Mouse (Mus musculus) urinary bladder, adult 18-20 months (tissue): ENCODE measurements around the gene Coro2b.
A peak's percentile ranks its signal among the peaks of the same experiment; 100 is the strongest.

Source experiments
- DNase-seq, 2 experiments: peaks; one replicate each; pipeline ENCODE4 v3.0.0; 2022; ENCODE audit warnings: low spot score in 2 of 2, mixed read lengths in 2 of 2

Gene Coro2b

DNA sequence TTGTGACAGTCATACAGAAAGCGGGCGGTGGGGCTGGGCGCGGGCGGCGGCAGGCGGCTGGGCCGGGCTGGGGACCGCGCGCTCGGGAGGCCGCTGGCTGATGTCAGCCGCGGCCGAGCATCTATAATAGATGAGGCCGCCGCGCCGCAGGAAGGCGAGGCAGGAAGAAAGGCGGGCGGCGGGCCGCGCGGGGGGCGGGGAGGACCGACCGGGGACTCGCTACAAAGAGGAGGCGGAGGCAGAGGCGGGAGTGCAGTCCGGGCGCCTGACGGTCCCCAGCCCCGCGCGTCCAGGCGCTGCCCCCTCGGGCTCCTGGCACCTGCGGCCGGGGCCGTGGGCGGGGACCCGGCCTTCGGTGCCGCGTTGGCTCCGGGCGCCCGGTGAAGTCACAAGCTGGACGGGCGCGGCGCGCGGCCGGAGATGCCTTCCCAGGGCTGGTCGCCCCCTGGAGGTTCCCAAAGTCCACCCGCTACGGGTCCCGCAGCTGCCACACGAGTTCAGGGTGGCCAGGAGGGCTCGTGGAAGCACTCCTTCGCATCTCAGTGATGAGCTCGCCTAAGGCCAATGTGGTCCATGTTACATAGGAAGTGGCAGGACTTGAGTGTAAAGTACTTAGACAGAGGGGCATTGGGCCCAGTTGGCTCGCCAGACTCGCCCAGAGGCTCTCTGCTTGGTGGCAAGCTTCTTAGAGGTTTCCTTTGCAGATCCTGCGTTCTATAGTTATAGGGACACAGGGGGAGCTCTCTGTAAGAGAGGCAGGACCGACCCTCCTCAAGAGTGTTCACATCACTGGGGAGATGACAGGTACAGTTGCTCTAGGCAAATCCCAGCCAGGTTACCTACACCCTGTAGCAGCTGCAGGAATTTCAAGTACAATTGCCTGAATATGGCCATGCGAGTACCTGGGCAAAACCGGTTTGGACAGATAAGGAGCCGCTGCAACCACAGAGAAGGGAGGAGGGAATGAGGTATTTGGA, at the start of gene Coro2b:
Gene Coro2b (minus strand): TSS at position 390 of the 977 bp plus-strand sequence.
- DNase-seq: peak; percentile 45 to 64

DNA sequence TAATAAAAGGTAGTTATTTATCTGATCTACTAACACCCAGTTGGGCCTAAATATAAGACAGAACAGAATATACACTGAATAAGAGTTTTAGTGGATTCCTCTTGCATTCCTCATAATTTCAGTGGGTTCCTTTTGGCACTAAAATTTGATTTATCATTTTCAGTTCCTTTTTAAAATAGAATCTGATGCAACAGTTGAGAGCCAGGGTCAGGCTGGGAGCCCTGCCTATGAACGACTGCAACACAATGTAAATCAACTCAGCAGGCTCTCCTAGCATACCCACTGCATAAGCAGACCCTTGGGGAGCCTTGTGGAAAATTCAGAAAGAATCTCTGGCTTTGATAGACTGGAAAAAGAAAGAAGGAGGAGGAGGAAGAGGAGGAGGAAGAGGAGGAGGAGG, 40.7 kb upstream of the Coro2b start:
- DNase-seq: no peak

DNA sequence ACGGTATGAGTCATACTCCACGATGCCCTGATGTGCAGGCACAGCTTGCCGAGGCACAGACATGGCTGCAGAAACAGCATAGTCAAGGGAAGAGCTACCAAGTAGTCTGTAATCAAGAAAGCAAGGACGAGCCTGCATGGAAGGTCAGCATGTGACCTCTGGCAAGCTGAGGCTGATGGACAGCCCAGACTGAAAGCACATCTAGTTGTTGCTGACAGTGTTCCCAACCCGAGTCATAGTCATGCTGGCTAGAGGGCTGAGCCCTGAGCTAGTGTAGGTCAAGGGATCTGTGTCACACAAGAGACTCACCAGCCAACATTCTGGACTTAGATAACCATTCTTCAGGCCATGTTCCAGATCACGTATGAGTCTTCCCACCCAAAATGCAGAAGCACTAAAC, 32.3 kb upstream of the Coro2b start:
- no peak for DNase-seq

DNA sequence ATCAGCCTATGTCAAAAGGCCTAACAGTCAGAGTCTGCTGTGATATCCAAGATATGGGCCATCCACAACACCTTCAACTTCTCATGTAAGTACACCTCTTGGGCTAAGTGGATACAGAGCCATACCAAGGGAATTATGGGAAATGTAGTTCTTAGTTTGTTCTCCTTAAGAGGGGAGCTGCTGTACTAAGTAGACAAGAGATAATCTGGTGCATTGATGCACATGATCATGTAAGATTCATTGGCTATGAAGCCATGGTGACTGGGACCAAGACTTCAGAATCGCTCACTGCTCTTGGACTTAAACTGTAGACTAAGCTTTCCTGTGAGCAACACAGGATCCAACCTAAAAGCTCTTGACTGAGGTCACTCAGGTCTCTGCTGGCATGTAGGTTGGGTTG, 31.0 kb upstream of the Coro2b start:
- no peak for DNase-seq

DNA sequence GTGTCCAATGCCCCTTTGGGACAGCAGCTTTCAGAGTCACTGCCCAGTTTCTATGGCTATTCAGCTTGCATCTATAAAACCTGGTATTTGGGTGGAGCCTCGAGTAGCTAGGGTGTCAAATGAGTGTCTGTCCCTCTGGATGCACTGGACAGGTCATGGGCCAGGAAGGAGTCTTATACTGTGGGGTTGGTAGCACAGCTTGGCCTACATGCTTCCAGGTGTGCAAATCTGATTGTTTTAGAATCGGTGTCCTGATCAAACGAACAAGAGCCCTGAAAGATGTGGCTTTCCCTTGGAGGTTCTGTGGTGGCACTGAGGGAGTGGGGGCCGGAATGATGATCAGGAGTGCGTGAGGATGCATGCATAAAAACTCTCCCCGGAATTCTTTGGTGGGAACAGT, 25.4 kb upstream of the Coro2b start:
- no peak for DNase-seq

DNA sequence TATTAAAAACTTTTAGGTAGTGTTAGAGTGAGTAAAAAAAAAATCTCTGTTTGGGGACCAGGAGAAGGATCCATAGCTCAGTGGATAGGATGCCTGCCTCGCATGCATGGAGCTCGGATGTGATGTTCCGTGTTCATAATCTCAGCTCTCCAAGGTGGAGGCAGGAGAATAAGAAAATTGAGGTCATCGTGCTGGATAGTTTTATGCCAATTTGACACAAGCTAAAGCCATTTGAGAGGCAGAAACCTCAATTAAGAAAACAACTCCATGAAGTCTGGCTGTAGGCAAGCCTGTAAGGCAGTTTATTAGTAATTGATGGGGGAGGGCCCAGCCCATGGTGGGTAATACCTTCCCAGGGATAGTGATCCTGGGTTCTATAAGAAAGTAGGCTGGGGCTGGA, 23.6 kb upstream of the Coro2b start:
- no peak for DNase-seq

DNA sequence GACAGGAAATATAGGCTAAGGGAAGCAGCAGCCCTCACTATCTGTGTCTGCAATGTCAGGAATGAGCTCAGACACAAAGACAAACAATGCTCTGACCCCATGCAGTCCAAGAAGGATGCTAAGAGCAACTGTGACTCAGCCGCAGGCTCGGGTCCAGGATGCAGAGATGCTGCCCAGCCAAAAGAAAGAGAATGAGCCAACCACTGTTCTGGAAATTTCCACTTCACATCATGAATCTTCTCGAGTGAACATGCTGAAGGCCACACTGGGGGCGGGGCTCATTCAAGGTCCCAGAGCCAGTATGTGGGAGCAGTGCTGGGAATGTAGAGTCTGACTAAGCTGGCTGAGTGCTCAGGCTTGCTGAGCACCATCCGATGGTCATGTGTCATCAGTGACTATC, 23.2 kb upstream of the Coro2b start:
- peak; percentile 16 to 80 for DNase-seq

DNA sequence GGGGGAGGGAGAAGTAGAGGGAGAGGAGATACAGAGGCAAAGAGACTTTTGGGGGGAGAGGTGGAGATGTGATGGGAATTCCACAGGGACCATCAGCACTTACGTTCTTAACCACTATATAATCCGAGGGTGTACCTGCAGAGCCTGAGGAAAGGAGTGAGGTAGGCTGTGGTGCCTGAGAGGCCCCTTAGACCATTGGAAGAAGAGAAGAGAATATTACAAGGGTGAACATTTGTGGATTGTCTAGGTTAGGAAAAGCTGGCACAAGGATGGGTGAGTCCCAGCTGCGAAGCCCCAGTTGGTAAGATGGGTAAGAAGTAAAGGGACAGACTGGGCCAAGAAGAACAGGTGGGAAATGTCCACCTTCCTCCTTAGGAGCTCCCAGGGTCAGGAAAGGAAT, 22.6 kb upstream of the Coro2b start:
- no peak for DNase-seq

DNA sequence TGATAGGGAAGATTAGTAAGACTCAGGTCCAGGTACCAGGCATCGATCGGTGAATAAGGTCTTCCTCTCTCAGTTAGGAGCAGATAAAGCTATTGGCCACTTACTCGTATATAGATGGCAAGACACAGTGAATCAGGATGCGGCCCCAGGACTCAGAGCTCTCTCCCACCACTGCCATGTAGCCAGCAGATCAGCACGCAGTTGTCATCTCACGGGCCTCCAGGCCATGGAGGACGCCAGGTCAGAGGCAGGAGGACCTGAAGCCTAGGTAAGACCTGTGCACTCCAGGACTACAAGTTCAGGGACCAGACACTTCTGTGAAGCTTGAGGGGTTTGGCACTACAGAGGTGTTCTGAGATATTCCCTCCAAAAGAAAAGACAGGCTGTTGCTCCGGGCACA, 21.2 kb upstream of the Coro2b start:
- DNase-seq: no peak

DNA sequence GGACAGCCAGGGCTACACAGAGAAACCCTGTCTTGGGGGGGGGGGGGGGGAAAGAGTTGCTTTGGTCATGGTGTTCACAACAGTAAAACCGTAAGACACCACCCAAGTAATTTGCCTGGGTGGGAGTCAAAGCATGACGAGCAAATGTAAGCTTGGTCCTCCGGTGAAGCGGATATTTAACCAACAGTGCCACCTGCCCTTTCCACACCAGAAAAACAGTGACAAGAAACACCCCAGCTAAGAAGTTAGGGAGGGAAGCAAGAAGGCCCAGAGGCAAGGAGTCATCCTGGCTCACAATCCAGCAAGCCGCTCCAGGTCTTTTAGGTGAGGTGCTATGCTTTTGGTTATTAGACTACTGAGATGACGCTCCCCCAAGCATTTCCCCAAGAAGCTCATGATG, 19.9 kb upstream of the Coro2b start:
- no peak for DNase-seq

DNA sequence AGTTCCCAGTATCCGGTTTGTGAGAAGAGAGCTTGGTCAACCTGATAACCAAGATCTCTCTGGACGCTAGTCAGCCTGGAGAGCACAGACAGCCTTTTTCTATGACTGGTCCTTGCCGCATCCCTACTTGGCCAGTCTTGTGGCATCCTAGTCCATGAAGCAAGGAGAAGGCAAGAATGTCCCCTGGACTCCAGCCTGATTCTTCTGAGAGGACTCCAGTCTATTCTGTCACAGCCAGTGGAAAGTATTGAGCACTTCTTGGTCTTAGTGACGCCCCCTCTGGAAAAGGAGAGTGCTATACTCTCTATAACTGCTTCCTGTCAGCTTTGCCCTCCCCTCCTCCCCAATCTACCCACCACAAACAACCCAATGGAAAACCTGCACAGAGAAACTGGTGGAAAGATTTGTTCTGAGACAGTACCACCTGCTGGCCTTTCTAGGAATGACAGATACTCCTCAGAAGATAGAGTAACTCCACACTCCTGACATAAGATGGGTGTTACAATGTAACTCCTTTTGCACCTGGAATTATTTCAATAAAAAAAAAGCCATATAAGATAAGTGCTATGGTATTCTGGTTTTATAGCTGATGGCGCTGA, 18.5 kb upstream of the Coro2b start:
- DNase-seq: no peak

DNA sequence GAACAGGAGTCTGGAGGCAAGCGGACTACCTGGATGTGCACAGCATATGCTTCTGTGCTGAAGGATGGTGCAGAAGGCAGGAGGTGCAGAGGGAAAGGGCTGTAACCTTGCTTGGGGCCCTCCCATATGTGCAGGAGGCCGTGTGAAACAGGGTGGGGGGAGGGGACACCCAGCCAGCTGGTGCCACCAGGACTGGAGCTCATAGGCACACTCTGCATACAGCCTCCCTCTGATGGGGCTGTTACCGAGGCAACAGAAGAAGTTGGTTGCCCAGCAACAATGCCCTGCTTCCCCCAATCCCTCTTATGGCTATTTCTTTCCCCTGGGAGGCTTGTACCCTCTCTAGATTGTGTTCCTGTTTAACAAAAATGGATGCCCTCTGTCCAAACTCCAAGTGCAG, 17.8 kb upstream of the Coro2b start:
- no peak for DNase-seq

DNA sequence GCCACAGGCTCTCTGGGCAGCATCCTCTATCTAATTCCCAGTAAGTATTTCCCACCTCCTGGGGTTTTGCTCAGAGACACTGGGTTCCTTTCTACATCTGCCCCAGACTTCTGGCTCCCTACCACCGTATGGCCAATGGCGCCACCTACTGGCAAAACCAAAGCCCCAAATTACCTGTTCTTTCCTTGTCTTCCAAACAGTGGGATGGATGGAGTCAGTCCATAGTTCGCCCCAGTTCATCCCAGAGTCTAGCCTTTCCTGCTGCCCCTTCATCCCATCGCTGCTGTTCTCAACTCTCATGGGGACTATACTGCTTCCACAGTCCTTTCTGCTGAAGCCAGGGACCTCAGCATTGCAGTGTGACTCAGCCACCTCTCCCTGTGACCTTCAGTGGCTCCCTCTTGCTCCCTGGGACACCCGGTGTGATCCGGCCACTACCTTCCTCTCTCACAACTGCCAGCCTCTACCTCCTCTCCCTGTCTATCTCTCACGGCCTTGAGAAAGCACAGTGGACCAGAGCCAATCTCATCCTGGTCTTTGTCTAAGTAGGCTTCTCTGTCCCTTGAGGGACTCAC, 16.6 kb upstream of the Coro2b start:
- peak; percentile 53 to 61 for DNase-seq

DNA sequence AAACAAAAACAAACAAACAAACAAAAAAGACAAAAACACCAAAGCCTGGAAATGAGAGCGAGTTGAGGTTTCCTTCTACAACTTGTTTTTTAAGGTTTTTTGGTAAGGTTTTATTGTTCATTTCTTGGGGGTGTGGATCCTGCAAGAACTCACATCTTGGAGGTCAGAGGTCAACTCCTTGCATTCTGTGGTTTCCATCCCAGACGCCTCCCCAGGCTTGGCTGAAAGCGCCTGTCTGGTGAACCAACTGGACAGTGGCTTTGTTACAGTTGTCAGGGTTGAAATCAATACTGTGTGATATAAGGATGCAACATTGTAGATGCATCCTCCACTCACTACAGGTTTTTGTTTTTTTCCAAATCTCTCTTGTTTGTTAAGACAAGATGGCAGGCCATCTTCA, 14.7 kb upstream of the Coro2b start:
- no peak for DNase-seq

DNA sequence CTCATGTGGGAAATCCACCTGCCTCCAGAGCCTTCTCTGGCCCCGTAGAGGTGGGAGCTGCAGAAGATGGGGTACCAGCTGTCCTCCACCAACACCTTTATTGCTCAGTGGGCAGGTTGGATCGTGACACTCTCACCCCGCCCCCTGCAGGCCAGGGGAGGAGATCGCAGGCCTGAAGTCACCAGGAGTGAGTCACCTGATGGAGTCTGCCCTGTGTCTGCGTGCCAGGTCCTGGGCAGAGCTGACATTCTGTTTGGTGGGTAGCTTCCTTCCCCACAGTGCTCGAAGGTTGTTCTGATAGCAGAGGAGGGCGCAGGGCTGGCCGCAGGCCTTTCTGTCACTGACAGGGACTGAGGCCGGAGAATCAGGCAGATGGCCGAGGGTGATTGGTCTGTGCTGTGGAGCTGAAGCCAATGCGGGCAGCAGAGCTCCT, 13.8 kb upstream of the Coro2b start:
- peak; percentile 45 to 77 for DNase-seq

DNA sequence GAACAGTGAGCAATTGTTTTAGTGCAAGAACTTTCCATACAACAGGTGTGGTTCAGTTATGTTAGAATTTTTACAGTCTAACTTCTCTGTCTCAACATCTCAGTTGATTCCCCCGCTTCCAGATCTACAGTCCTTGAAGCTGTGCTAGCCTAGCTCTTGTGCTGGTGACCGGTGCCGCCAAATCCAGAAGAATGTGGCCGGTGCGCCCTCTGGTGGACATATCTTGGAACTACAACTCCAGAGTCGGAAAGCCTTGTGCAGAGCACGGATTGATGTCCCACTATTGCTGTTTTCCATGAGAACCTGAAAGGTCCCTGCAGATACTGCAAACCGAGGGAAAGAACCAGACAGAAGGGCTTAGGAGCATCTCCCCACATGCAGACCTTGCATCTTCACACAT, 13.0 kb upstream of the Coro2b start:
- DNase-seq: peak; percentile 84 to 88

DNA sequence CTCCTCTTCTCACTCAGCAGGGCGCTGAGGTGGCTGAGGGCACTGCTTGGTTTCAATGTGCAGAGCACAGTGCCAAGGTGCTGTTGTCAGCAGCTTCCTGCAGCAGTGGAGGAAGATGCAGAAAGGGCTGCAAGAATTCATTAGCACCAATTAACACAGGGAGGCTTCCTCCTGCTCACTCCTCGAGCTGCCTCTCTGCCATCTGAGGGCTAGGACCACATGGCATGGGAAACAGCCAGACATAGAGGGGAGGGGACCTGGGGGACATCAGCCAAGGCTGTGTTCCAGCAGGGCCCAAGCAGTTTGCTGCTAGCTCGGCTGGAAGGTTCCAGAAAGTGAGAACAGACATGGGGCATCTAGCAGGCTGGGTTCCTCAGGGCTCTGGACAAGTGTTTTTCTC, 10.6 kb upstream of the Coro2b start:
- DNase-seq: no peak

DNA sequence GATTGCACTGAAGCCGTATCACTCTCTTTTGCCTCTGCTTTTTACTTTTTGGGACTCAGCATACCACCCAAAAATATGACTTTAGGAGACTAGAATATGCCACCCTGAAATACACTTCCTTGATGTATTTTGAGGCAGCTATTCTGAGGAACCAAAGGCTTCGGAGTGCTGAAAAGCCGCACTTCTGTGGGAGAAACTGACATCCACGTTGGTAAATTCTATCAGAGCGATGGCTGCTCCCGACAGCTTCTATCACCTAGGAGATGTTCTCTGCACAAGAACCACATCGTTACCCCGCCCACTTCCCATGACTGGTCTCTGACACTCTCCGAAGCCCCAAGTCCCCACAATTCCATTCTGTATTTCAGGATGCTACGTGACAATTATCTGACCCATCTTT, 8.0 kb upstream of the Coro2b start:
- DNase-seq: no peak

DNA sequence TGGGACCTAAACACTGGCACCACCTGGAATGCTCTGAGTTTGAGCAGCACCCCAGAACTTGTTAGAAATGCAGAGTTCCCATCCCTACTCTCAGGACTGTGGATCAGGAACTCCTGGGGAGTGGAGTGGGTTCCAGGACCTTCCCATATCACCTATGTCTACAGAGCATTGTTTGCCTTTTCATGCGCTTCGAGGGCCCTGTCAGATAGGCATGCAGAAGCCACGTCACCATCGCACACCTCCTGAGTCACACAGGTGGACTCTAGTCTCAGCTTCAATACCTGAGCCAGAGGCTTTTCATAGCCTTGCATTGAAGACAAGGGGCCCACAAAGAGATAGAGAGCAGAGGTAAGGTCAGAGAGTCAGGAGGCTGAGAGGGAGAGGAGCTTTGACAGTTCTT, 7.0 kb upstream of the Coro2b start:
- DNase-seq: no peak

DNA sequence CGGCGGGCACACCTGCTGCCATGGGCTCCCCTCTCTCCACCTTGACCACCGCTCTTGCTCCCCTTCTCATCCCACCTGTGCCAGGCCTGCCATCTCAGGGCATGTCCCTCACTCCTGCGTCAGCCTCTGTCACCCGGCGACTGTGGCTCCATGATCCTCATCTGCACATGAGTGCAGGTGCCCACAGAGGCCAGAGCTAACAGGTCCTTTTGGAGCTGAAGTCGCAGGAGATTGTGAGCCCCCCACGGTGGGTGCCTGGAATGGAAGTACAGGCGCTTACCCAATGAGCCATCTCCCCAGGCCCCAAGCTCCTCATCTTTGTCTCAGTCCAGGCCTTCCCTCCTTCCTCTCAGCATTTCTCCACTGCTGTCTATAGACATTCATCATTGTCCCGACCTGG, 4.8 kb upstream of the Coro2b start:
- DNase-seq: no peak

DNA sequence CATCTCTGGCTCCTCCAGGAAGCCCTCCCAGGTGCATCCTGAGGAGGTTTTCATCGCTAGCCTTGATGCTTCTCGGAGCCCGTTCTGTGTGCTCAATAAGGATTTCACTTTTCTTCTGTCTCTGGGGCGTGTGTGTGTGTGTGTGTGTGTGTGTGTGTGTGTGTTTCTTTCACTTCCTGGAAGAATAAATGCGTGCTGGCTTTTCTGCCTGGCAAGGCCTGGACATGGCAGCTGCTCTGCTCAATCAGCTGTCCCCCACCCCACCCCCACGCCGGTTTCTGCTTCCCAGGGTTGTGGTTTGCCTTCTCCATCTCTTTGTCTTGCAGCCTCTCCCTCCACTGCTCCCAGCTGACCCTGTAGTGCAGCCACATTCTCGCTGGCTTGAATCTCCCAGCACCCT, 4.3 kb upstream of the Coro2b start:
- DNase-seq: no peak

DNA sequence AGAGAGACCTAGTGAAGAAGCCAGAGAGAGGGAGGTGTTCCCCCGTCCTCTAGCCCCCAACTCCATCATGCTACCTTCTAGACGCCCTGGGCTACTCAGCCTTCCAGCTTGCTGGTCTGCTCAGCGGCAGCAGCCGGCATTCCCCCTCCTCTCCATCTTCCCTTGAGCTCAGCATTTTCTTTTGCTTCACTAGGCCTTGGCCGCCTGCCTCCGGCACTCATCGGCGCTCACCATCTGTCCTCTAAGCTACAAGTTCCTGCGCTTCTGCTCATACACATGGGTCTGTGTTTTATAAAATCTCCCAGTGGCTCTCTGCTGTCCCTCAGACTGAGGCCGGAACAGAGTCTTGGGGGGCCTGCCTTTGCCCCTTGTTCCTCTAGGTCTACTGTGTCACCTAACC, 3.9 kb upstream of the Coro2b start:
- DNase-seq: no peak

DNA sequence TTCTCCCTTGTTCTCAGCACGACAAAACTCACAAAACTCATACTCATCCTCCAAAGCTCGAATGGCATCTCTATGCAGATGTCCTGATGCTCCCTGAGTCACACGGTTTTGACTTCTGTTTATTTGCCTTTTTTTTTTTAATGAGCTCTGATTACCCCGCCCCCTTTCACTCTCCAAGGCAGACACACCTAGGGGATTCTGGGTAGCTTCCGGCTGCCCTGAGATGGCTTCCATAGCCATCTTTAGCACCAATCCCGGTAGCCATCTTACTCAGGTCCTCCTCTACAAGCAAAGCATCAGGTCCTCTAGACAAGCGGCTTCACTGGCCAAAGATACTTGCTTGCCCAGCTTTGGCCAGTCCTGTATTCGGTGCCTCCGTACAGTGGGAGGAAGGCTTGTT, 3.3 kb upstream of the Coro2b start:
- no peak for DNase-seq
